Mouse (Mus musculus): Measurements from ENCODE around the gene Gm765. TPM values are rescaled to one million over a fixed set of nuclear protein-coding genes. Genes with fewer than 3 reads are reported as not detected.

Gm765 gene
- 0.01 and 0.02 TPM in 2 replicates for polyA plus RNA-seq (2012; rRNA removed)

DNA sequence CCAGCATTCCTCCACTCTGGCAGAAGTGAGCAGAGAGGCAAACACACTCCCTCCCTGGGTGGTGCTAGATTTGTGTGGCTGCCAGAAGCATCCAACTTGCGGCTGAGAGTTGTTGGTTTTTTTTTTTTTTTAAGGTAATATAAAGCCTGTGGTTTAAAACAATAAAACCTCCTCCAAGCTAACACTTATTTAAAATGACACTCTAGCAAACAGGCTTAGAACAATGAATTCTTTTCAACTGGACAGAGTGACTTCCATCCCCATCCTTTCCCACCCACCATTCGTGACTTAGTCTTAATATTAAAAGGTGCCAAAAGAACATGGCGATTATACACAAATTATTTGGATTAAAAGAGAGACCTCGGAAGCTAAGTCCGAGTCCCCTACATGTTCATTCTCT is at the start of gene Gm765:
Gene Gm765 (minus strand): TSS at position 101 of the 400 bp plus-strand sequence.

